Mouse (Mus musculus): ENCODE results near the gene Sestd1.

DNA sequence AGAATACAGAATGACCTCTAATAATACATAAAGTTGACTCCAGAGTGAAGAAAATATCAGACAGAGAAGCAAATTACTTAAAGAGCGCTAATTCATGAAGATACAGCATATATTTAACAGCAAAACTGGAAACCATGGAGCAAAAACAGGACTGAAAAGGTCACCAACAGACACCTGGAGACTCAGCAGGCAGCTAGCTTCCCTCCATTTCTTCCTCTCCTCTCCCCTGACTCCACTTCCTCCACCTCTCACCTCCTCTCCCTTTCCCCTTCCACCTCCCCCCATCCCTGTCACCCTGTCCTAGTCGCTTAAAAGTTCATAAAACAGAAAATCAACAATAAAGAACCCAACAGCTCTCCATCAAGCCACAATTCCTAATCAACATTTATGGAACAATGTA is 13.5 kb downstream of the Sestd1 start:
- TF ChIP-seq CTCF (IDR thresholded peaks at IDR 0.05; ENCODE audit: control insufficient read depth, insufficient read depth, insufficient replicate concordance, low read depth, low read length) (no peak), POLR2A (IDR thresholded peaks at IDR 0.05; ENCODE audit: control insufficient read depth, low read depth, low read length) (no peak)
